Mouse (Mus musculus) heart, embryonic 16.5 days (tissue): ENCODE measurements around the gene Arid3a. TPM values are rescaled to one million over a fixed set of nuclear protein-coding genes. Genes with fewer than 3 reads are reported as not detected.

Experiments
- ATAC-seq: fragments of 200-750 bp; cut with Nextera tagmentation; replicated peaks from 2 replicates; pipeline ENCODE4 v1.8.0; 2017; ENCODE audit warnings: moderate number of reproducible peaks; ENCODE audit not compliant: insufficient read depth, low FRiP score; ENCODE audit errors: extremely low read depth
- H3K27ac ChIP-seq: fragments of 300-500 bp; sonication (generic); 2 replicates; pipeline ENCODE4 v1.5.1; 2014; ENCODE audit warnings: mild to moderate bottlenecking, low read length, control low read depth, moderate library complexity
- H3K27me3 ChIP-seq: fragments of 300-500 bp; sonication (generic); 2 replicates; pipeline ENCODE4 v1.6.1; 2014; ENCODE audit warnings: low read length, mixed read lengths; ENCODE audit not compliant: control insufficient read depth, insufficient read depth
- H3K36me3 ChIP-seq: fragments of 300-500 bp; sonication (generic); 2 replicates; pipeline ENCODE4 v1.6.1; 2014; ENCODE audit not compliant: control insufficient read depth, insufficient read depth
- H3K4me1 ChIP-seq: fragments of 300-500 bp; sonication (generic); 2 replicates; pipeline ENCODE4 v1.6.1; 2014; ENCODE audit warnings: low read length, mixed read lengths; ENCODE audit not compliant: control insufficient read depth, insufficient read depth
- H3K4me2 ChIP-seq: fragments of 300-500 bp; sonication (generic); 2 replicates; pipeline ENCODE4 v1.6.1; 2014; ENCODE audit warnings: low read depth, mild to moderate bottlenecking, control low read depth, low read length
- H3K4me3 ChIP-seq: fragments of 300-500 bp; sonication (generic); 2 replicates; pipeline ENCODE4 v1.5.1; 2014; ENCODE audit warnings: mild to moderate bottlenecking, control low read depth, low read length
- H3K9ac ChIP-seq: fragments of 300-500 bp; sonication (generic); 2 replicates; pipeline ENCODE4 v1.6.1; 2014; ENCODE audit warnings: low read length, control low read depth
- H3K9me3 ChIP-seq: fragments of 300-500 bp; sonication (generic); replicated peaks from 2 replicates; pipeline ENCODE4 v1.6.1; 2016; ENCODE audit warnings: low read length; ENCODE audit not compliant: control insufficient read depth
- WGBS: fragments of 180-500 bp; shearing (Covaris S2); extraction: QIAGEN DNeasy Blood & Tissue Kit; methylation state at CpG from one replicate; pipeline ENCODE4 v1.1.7; 2014; 5-methylcytosine and 5-hydroxymethylcytosine counted together
- polyA plus RNA-seq: library from polyadenylated mRNA; unstranded; fragments of >200 nt; fragmentation: Nextera tagmentation; extraction: Ambion mirVana; gene quantifications from 2 replicates; pipeline ENCODE4 v1.2.1, GENCODE M21; 2015

Arid3a gene
- polyA plus RNA-seq, 1 experiment from 2014 or later, result 1.5 TPM

GRCm38 (mm10) chr10:79920958-79921535 is 5.8 kb upstream of the Arid3a start, which contains the start of gene R3hdm4:
Gene R3hdm4, minus strand, starts transcription at chr10:79921208.
- H3K9me3 ChIP-seq, result no peaks in the 10 kb centered on the region
- H3K36me3 ChIP-seq, result no peaks in the 10 kb centered on the region
- no peak within 1 kb of the TSS for H3K27ac ChIP-seq
- peaks cover 32% of the 10 kb centered on the region for H3K4me1 ChIP-seq
- ATAC-seq, result no peak
- peaks cover 57% of the 10 kb centered on the region for H3K27me3 ChIP-seq
- 6% methylated on average over 41 of the region's 41 CpGs for WGBS
- peak within 1 kb of the TSS; percentile 42 for H3K4me3 ChIP-seq
- H3K9ac ChIP-seq, result peak within 1 kb of the TSS; percentile 67
- H3K4me2 ChIP-seq, result peak within 1 kb of the TSS; percentile 65

DNA sequence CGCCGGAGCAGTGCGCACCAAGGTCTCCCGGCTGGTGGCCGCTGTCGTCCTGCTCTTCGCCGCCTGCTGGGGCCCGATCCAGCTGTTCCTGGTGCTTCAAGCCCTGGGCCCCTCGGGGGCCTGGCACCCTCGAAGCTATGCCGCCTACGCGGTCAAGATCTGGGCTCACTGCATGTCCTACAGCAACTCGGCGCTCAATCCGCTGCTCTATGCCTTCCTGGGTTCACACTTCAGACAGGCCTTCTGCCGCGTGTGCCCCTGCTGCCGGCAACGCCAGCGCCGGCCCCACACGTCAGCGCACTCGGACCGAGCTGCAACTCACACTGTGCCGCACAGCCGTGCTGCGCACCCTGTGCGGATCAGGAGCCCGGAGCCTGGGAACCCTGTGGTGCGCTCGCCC is 5.3 kb upstream of the Arid3a start:
- Histone ChIP-seq H3K9me3 (no peaks in the 10 kb centered on the region), H3K27ac (no peak overlapping the region), H3K4me3 (peak overlapping the region; percentile 42), H3K36me3 (no peaks in the 10 kb centered on the region), H3K9ac (peak overlapping the region; percentile 67), H3K4me2 (peak overlapping the region; percentile 65), H3K4me1 (peaks cover 35% of the 10 kb centered on the region), H3K27me3 (peaks cover 57% of the 10 kb centered on the region)
- whole genome bisulfite sequencing, result 2% methylated on average over 34 of the region's 34 CpGs
- no peak for ATAC-seq

- Histone ChIP-seq H3K27ac (no peak overlapping the region), H3K36me3 (no peaks in the 10 kb centered on the region), H3K9me3 (no peaks in the 10 kb centered on the region), H3K27me3 (peaks cover 29% of the 10 kb centered on the region), H3K9ac (no peak overlapping the region), H3K4me3 (no peak overlapping the region), H3K4me2 (peak overlapping the region; percentile 94), H3K4me1 (peaks cover 27% of the 10 kb centered on the region)
- 12% methylated on average over 29 of the region's 29 CpGs for WGBS
- no peak for ATAC-seq
These were observed 1.7 kb upstream of the Arid3a start for GRCm38 (mm10) chr10:79924998-79925784.

DNA sequence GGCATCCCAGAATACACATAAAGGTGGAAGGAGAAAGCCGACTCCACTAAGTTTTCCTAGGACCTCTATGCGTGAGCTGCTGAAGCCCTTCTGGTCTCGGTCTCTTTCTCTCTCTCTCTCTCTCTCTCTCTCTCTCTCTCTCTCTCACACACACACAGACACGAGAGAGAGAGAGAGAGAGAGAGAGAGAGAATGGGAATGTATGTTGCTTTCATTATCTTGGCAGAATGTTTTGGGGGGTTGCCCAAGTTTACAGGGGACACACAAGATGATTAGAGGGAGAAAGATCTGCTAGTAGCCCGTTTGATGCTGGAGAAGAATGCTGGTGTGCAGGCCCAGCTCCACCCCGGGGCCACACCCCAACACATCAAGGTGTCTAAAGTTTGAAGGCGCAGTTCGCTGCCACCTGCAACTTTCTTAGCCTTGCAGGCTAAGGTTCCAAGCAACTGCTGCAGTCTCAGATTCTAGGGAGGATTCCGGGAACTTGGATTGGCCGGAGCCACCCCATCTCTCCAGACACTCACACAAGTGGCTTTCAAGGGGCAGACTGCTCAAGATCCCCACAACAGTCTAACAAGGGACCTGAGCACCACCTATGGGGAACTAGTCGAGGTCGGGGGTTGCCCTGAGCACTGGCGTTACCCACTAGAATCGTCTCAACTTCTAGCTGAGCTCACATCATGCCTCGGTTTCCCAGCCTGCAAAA is 905 bp upstream of the Arid3a start:
- H3K27ac ChIP-seq, result peak overlapping the region; percentile 61
- H3K4me1 ChIP-seq, result peaks cover 24% of the 10 kb centered on the region
- 7% methylated on average over 14 of the region's 15 CpGs for WGBS

GRCm38 (mm10) chr10:79927324-79928029 is 634 bp downstream of the Arid3a start:
- Histone ChIP-seq H3K4me1 (peaks cover 20% of the 10 kb centered on the region), H3K27me3 (peaks cover 7% of the 10 kb centered on the region), H3K27ac (peak overlapping the region; percentile 93), H3K4me2 (peak overlapping the region; percentile 94), H3K36me3 (no peaks in the 10 kb centered on the region), H3K4me3 (peak overlapping the region; percentile 93), H3K9ac (peak overlapping the region; percentile 95), H3K9me3 (no peaks in the 10 kb centered on the region)
- ATAC-seq, result peak; percentile 34
- under 1% methylated on average over 54 of the region's 54 CpGs for WGBS

More for the DNA sequence above, 905 bp upstream of the Arid3a start:
- peaks cover 22% of the 10 kb centered on the region for H3K27me3 ChIP-seq
- H3K4me3 ChIP-seq, result peak overlapping the region; percentile 93
- peak overlapping the region; percentile 94 for H3K4me2 ChIP-seq
- no peaks in the 10 kb centered on the region for H3K9me3 ChIP-seq
- H3K36me3 ChIP-seq, result no peaks in the 10 kb centered on the region
- peak overlapping the region; percentile 79 for H3K9ac ChIP-seq
- ATAC-seq, result no peak

GRCm38 (mm10) chr10:79928030-79928694 is 1.3 kb downstream of the Arid3a start:
- peak overlapping the region; percentile 95 for H3K9ac ChIP-seq
- 1% methylated on average over 24 of the region's 29 CpGs for WGBS

DNA sequence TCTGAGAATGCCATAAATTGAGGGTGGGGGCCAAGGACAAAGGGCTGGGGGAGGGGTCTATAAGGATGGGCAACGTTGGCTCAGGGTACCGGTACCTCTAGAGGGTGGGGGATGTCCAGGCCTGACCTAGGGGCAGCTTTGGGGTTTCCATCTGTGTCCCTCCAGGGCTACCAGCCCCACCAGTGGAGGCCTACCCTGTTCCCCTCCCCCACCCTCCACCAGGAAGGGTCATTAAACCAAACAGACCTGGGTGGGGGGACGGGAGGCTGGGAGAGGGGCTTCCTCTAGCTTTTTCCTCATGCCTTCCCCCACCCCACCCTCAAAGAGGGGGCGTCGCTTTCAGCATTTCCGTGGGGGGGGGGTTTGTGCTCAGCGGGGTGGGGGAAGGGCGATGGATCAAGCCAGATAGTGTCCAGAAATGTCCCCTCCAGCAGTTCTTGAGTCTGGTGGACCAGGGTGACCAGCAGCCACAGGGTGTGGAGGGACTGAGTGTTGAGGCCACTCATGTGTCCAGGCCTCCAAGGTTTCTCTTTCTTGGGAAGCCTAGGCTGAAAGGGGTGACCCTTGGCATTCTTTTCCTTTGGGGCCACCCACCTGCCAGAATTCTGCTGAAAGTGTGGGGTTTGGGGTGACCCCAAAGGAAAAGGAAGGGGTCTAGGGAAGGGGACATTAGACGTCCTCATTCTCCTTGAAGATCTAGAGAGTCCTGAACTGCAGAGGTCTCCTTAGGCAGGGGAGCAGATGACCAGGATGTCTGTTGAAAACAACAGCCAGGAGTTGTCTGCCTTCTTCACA is 2.3 kb downstream of the Arid3a start:
- 29% methylated on average over 9 of the region's 9 CpGs for WGBS
- no peak for ATAC-seq
- peak overlapping the region; percentile 94 for H3K4me2 ChIP-seq

More at GRCm38 (mm10) chr10:79928030-79928694, 1.3 kb downstream of the Arid3a start:
- Histone ChIP-seq H3K4me3 (peak overlapping the region; percentile 93), H3K27me3 (no peaks in the 10 kb centered on the region; the same call in 1 of the 2 replicates), H3K9me3 (no peaks in the 10 kb centered on the region), H3K36me3 (no peaks in the 10 kb centered on the region), H3K27ac (peak overlapping the region; percentile 93), H3K4me1 (peaks cover 27% of the 10 kb centered on the region), H3K4me2 (peak overlapping the region; percentile 94)
- no peak for ATAC-seq

More for the DNA sequence above, 2.3 kb downstream of the Arid3a start:
- H3K4me3 ChIP-seq, result peak overlapping the region; percentile 22; the same call in 1 of the 2 replicates
- H3K4me1 ChIP-seq, result peaks cover 36% of the 10 kb centered on the region
- peak overlapping the region; percentile 0; the same call in 1 of the 2 replicates for H3K9ac ChIP-seq
- no peak overlapping the region for H3K27ac ChIP-seq
- no peaks in the 10 kb centered on the region for H3K27me3 ChIP-seq
- H3K36me3 ChIP-seq, result no peaks in the 10 kb centered on the region
- H3K9me3 ChIP-seq, result no peaks in the 10 kb centered on the region
